Mouse (Mus musculus): ENCODE results near the gene Zfp53. TPM values are rescaled to one million over a fixed set of nuclear protein-coding genes. Genes with fewer than 3 reads are reported as not detected.

The Zfp53 gene
- total RNA-seq, 2 experiments from 2014 or later: 1.1 to 1.2 TPM

GRCm38 (mm10) chr17:21517130-21517671, 28.4 kb downstream of the Zfp53 start:
- DNase-seq (ENCODE audit: low spot score): no peak

GRCm38 (mm10) chr17:21526270-21526669, 37.5 kb downstream of the Zfp53 start:
- no peak for DNase-seq (ENCODE audit: low spot score)

- DNase-seq (ENCODE audit: low spot score): no peak
These were observed 42.0 kb downstream of the Zfp53 start for GRCm38 (mm10) chr17:21530645-21531330.

- peak; percentile 28 for DNase-seq (ENCODE audit: low spot score)
These were observed 42.8 kb downstream of the Zfp53 start for GRCm38 (mm10) chr17:21531621-21532020.

GRCm38 (mm10) chr17:21532101-21532951, 43.5 kb downstream of the Zfp53 start:
- peak; percentile 72 for DNase-seq (ENCODE audit: low spot score)

- no peak for DNase-seq (ENCODE audit: low spot score)
These were observed 45.2 kb downstream of the Zfp53 start for GRCm38 (mm10) chr17:21533961-21534360.

- peak; percentile 90 for DNase-seq (ENCODE audit: low spot score)
These were observed 45.8 kb downstream of the Zfp53 start for GRCm38 (mm10) chr17:21534460-21535095.

- DNase-seq (ENCODE audit: low spot score): peak; percentile 66
These were observed 46.6 kb downstream of the Zfp53 start, which contains the start of gene Zfp52 for GRCm38 (mm10) chr17:21535096-21536001. Gene Zfp52, plus strand, starts transcription at chr17:21535539.

GRCm38 (mm10) chr17:21536096-21536495, 47.3 kb downstream of the Zfp53 start:
- no peak for DNase-seq (ENCODE audit: low spot score)

- no peak for DNase-seq (ENCODE audit: low spot score)
These were observed 47.9 kb downstream of the Zfp53 start for GRCm38 (mm10) chr17:21536676-21537075.

GRCm38 (mm10) chr17:21557831-21558230, 69.0 kb downstream of the Zfp53 start:
- DNase-seq (ENCODE audit: low spot score): no peak

Other genes starting within 250 kb of the Zfp53 start
- not detected for gene Vmn1r235, start 232.6 kb upstream of the Zfp53 start, total RNA-seq (2021)
- not detected for gene Vmn1r236, start 206.1 kb upstream of the Zfp53 start, total RNA-seq (2021)
- gene Vmn1r237, start 177.1 kb upstream of the Zfp53 start, total RNA-seq (2021): not detected
- gene Zfp677, start 105.2 kb upstream of the Zfp53 start, total RNA-seq (2021): 1 to 10 TPM in 1 of 2 experiments, under 1 TPM in 1; 0.66 to 1.1 TPM
- gene Zfp54, start 65.8 kb upstream of the Zfp53 start, total RNA-seq (2021): 1 to 10 TPM in 1 of 2 experiments, under 1 TPM in 1; 0.66 to 1.0 TPM
- 10 to 100 TPM in 1 of 2 experiments, 1 to 10 TPM in 1; 9.4 to 10.3 TPM for gene Zfp51, start 38.6 kb upstream of the Zfp53 start, total RNA-seq (2021)
- 1 to 10 TPM; 6.4 to 8.7 TPM for gene Zfp52, start 46.5 kb downstream of the Zfp53 start, total RNA-seq (2021)
- 1 to 10 TPM; 2.3 to 3.2 TPM for gene Zfp948, start 78.0 kb downstream of the Zfp53 start, total RNA-seq (2021)
- gene Zfp983, start 161.6 kb downstream of the Zfp53 start, total RNA-seq (2021): 1 to 10 TPM; 1.7 to 1.9 TPM
- 1 to 10 TPM in 1 of 2 experiments, not detected in 1; 3.5 TPM for gene Gm10226, start 202.9 kb downstream of the Zfp53 start, total RNA-seq (2021)
- under 1 TPM; 0.66 to 0.73 TPM for gene Zfp760, start 218.7 kb downstream of the Zfp53 start, total RNA-seq (2021)
- 1 to 10 TPM; 5.0 to 5.8 TPM for gene Zfp229, start 241.8 kb downstream of the Zfp53 start, total RNA-seq (2021)